Mouse (Mus musculus) adrenal gland, adult 10 weeks (tissue): ENCODE data around the gene Sec31a. TPM values are rescaled to one million over a fixed set of nuclear protein-coding genes. Genes with fewer than 3 reads are reported as not detected.

Source experiments
- polyA plus RNA-seq: library from polyadenylated mRNA; stranded (reverse); fragments of 350-450 nt; fragmentation: Illumina TruSeq; extraction: RNeasy Lipid Tissue Mini Kit (QIAGEN cat#74804); gene quantifications from one replicate; pipeline ENCODE4 v1.2.3, GENCODE M21; 2014; ENCODE audit warnings: low read depth, low replicate concordance

Sec31a gene
- 187 TPM for polyA plus RNA-seq

DNA sequence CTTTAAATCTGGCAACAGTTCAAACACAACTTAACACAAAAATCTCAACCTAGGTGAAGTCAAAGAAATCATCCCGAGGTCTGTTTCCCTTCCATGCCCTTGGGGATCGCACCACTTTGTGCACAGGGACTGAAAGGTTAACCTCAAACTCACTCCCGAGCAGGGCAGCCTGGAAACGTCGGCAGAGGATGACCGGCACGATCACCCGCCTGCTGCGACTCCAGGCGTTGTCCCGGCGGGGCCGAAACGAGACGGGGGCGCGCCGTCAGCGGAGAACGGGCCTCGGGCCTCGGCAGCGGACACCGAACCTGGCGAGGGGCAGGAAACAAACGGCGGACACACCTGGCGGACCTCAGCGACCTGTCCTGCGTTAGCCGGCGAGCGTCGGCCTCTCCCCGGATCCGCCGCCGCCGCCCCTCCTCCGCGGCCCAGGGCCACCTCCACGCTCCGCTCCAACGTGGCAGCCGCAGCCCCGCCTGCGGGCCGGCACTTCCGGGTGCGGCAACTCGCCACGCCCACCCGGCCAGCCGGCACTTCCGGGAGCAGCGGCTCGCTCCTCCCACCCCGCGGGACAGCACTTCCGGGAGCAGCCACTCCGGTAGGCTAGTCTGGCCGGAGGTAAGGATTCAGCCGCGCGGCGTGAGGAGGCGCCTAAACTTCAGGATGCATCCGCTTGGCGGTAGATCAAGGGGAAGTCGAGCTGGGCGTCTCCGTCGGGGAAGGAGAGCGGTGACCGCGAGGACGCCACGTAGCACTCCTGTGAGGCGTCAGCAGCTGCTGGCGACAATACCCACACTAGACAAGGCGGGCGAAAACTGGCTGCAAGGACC, at the start of gene Sec31a:
Sec31a (minus strand) TSS at position 474 of the 830 bp plus-strand sequence.

Other genes starting within 250 kb of the Sec31a start
- 27.3 TPM for gene Lin54, start 84.4 kb upstream of the Sec31a start, polyA plus RNA-seq
- gene Cops4, start 102.1 kb upstream of the Sec31a start, polyA plus RNA-seq, result 104 TPM
- 5.7 TPM for gene Plac8, start 156.0 kb upstream of the Sec31a start, polyA plus RNA-seq